Mouse (Mus musculus) inflammation-experienced regulatory T-cells, adult 6 months (primary cell): ENCODE results near the gene Tpk1. TPM values are rescaled to one million over a fixed set of nuclear protein-coding genes. Genes with fewer than 3 reads are reported as not detected.
"Not testable (repeated sequence)": the region's sequence is repeated elsewhere in the genome, so short reads cannot be mapped to it uniquely, and the experiment has no call there.

Source experiments
- ATAC-seq: one replicate; pipeline ENCODE4 v1.8.0; 2017
- polyA plus RNA-seq, 3 experiments: library from polyadenylated mRNA; unstranded; fragments of 100-300 nt; shearing (Covaris generic); gene quantifications; one replicate each; pipeline ENCODE4 v1.2.1; 2017

Tpk1 gene
- polyA plus RNA-seq, 3 experiments from 2014 or later, result 10.4 to 19.5 (median 11.5) TPM

DNA sequence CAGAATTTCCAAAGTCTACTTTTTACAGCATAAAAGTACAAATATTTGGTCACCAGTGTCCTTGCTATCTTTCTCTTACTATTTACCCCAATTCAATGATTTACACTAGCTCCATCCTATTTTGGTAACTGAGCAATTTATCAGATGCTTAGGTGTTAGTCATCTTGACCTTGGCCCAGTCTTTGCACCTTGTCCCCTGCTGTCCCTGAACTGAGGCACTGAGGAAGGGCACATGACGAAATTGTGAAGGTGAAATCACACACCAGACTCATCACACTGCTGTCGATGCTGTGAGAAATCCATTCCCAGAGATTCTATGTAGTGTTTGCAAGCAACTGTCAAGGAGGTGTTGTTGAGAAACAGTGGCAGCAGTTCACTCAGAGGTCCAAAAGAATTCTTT lies 145.9 kb downstream of the Tpk1 start:
- ATAC-seq, result no peak

DNA sequence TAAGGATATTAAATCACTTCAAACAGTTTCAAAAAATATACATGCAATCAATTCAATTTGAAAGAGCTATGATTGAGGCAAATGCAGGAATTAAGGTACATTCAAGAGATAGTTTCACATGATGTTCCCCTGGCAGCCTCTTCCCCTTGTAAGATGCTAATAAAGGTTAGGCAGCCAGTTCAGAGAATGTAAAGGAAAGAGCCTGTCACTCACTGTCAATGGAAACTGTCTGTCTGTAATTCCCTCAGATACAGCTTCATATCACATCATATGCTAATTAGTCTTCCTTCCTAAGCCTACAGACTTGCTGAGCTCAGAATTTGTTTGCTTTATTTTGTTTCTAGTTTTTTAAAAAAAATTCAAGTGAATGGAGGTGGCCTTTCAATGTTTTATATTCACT lies 147.7 kb downstream of the Tpk1 start:
- peak; percentile 43 for ATAC-seq

DNA sequence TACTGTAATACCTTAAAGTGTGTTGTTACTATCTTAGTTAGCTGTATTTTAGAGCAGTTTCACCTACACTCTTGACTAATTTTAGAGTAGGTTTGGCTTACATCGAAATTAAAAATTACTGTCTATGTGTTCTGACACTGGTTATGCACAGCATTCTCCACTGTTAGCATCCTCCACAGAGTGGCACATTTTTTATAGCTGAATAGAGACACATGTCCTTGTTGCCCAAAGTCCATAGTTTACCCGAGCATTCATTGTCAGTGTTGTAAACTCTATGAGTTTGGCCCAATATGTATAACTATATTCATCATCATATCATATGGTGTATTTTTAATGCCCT lies 148.8 kb downstream of the Tpk1 start:
- no peak for ATAC-seq

DNA sequence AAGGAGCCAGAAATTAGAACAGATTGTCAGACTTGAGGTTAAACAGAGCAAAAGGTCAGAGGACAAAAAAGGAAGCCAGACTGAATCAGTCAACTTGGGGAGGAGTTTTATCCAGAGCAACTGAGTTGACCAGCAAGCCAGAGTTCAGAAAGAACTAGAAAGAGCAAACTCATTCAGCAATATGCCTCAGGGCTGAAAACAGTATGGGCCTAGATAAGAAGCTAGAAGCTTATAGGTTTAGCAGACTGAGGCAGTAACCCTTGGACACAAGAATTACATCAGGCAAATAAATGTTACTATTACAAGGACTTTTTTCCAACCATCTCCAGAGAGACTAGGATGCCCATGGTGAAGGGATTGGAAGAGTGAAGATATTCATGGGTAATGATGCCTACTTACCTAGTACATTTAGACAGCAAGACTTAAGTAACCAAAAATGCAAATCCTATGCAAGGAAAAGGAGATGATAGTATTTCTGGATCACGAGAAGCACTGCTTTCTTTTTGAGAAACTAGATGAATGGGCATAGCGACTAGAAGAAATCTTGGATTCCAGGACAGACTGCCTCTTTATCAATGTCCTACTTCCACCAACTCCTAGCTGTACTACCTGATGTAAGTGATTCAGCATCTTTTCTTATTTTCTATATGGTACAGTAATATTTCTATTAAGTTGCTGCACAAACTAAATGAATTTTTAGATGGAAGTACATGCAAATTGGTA lies 149.3 kb downstream of the Tpk1 start:
- no peak for ATAC-seq

DNA sequence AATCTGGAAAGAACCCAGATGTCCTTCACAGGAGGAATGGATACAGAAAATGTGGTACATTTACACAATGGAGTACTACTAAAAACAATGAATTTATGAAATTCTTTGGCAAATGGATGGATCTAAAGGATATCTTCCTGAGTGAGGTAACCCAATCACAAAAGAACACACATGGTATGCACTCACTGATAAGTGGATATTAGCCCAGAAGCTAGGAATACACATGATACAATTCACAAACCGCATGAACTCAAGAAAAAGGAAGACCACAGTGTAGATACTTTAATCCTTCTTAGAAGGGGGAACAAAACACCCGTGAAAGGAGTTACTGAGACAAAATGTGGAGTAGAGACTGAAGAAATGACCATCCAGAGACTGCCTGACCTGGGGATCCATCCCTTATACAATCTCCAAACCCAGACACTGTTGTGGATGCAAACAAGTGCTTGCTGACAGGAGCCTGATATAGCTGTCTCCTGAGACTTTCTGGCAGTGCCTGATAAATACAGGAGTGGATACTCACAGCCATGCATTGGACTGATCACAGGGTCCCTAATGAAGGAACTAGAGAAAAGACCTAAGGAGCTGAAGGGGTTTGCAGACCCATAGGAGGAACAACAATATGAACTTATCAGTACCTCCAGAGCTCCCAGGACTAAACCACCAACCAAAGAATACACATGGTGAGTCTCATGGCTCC lies 159.2 kb downstream of the Tpk1 start:
- not testable (repeated sequence) for ATAC-seq

DNA sequence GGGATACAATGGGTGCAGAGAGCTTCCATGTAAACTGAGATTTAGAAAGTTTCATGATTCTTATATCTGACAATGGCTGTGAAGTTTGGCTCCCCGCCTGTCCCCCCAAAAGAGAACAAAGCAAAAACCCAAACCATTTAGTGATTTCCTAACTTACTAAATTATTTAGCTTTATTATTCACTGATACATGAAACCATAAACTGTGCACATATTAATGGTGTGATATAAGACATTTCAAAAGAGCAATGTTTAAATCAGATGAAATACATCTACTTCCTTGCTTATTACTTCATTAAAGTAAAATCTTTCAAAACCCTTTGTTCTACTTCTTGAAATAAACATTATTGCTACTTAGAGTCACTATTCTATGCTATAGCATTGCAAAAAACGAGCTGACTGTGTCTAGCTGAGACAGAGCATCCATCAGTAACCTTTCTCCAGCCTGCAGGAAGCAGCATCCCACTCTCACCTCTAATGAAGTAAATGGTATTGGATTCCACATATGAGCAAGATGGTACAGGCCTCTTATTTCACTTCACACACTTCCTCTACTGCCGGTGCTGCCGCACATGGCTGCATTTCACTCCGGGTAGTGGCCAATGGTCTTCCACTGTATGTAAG lies 161.4 kb downstream of the Tpk1 start:
- no peak for ATAC-seq

DNA sequence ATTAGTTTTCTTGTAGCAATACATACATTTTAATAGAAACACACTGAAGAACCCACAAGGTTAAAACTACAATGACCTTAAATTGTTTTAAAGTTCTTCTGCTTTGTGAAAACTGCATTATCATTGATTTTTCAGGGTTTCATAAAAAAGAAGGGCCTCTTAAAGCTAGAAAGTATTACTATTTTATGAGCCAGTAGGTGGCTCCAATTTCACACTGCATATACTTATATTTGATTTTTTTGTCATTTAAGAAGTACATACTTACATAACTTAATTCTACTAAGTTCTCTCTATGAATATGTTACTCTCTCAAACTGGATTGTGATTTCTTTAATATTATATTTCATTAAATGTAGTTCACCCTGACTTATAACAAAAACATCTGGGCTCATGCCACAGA lies 173.7 kb downstream of the Tpk1 start:
- ATAC-seq, result no peak

DNA sequence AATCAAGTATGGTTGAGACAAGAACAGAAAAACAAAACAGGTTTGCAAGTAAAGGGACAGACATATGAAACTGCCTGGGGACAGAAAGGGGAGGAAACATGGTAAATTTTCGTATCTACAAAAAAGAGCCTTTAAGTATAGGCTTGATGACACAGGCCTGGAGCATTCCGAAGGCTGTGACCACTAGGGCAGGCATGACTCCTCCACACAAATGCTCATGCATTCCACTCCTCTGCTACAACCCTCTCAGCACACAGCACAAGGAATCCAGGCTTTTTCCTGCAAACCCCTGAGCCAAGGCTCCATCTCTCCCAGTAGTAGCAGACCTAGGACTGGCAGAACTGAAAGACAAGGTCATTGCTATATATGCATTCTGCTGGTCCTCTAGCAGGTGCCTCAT lies 179.4 kb downstream of the Tpk1 start:
- no peak for ATAC-seq

DNA sequence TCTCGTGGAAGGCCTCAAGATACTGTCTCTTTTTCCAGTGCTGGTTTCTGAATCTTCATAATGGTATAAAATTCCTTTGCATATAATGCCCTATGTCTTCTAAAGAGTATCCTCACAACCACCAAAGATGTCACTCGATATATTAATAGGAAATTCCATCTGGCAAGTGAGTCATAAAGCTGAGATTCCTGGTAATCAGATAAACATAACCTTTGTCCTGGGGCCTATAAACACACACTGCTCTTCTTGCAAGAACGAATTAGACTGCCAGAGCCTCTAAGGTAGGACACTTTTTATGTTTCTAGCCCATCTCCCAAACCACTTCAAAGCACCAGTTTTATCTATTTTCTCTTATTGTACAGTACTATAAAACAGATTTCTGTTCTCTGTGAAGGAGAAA lies 185.4 kb downstream of the Tpk1 start:
- ATAC-seq, result no peak

DNA sequence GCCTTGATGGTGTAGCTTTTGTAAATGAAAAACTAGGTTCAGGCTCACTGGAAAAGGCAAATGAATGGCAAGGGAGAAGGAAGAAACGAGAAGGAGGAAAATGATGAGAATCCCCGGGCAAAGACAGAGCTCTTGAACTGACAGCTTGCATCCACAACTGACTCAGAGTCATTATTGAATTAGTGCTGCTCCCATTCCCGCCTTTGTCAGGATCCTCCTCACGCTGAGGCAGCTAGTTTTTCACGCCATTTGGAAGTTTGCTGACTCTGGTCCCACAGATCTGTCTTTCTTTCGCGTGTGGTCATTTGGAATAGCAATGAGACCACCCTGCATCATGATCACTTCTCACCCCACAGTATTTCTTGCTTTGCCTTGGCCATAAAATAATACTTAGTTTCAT lies 187.3 kb downstream of the Tpk1 start:
- no peak for ATAC-seq

DNA sequence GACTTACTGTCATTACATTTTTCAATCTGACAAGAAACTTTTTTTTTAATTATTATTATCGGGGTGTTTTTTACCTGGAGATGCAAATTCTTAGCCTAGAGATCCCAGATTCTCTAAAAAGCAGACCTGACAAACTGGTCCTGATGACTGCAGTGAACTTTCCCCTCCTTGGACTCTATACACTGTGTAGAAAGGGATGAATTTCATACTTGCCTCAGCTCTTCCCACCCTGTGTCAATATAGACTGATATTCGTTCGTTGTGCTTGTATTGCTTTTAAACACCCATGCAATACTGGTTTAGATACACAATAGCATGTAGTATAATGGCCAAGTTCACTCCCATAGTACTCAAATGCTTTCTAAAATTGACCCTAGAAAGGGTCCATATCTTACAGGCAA lies 189.7 kb downstream of the Tpk1 start:
- ATAC-seq, result no peak

DNA sequence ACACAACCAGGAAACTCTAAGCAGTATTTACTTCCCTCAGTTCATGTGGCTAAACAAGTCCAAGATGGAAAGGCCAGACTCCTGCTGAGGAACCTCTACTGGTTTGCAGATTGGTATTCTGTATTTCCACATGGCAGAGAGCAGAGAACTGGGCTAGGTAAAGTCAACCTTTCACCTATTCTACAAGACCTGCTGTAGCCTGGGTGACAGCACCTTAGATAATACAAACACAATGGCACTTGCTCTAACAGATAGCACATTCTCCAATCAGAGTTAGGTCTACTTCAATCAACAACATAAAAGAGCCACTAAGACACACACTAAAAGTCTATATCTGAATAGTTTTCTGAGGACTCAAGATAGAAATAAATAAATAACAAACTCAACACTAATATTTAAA lies 190.2 kb downstream of the Tpk1 start:
- no peak for ATAC-seq

DNA sequence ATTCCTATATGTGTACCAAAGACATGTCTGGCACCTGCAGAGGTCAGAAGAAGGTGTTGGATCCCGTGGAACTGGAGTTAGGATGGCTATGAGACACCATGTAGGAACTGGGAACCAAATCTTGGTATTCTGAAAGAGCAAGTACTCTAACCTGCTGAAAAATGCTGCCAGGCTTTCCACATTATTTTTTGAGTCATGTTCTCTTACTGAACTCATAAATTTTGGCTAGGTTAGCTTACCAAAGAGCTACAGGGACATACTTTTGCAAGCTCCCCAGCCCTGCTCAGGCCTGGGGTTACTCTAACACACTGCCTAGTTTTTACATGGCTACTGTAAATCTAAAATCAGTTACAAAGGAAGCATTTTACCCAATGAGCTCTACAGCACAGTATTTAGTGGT lies 194.5 kb downstream of the Tpk1 start:
- ATAC-seq, result no peak

DNA sequence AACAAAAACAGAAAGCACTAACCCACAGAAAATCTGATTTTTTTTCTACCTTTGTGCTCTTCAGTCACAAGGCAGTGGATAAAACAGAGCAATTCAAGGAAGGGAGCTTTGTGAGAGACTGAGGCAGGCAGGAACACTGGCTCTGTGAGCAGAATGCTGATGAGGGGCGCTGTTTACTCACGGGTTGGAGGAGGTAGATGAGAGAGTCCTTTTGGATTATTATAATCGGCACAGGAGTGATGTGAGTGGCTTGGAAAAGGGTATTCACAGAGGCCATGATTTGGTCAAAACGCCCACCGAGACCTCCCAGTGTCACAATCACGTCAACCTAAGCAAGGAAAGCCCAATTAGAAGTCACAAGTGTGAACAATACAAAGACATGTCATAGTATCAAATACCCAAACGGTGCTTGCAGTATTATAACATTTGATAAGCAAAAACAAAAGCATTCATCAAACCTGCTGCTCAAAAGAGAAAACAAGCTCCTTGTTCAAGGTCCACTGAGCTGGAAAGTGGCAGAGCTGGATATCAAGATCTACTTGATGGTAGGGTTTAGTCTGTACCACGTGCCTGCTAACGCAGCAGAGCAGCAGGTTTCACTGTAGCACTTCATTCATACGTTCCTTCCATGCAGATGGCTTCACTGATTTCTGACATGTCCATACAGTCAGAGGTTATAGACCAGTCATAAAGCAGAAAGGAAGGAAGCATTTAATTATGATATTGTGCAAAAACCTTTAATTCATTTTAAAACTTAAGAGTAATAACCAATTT lies 197.1 kb downstream of the Tpk1 start:
- no peak for ATAC-seq

DNA sequence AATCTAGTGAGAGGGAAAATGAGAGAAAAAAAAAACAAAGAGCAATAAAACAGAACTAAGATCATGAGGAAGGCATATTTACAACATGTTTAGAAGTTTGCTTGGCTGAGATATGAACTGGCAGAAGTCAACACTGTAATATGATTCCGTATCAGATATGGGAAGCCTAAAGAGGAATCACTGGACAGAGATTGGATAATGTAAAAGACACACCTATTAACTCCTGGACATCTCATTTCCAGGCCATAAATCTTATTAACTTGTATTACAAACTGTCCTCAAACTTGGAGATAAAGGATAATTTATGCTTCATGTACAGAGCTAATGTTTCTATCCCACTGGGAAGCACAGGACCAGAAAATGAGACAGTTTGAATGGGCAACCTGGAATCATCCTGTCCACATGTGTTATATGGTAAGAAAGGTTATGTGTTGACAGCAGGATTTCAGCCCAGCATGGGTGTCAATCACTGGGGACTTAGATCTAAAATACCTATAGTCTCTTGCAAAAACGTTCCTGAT lies 203.2 kb downstream of the Tpk1 start:
- ATAC-seq, result no peak

DNA sequence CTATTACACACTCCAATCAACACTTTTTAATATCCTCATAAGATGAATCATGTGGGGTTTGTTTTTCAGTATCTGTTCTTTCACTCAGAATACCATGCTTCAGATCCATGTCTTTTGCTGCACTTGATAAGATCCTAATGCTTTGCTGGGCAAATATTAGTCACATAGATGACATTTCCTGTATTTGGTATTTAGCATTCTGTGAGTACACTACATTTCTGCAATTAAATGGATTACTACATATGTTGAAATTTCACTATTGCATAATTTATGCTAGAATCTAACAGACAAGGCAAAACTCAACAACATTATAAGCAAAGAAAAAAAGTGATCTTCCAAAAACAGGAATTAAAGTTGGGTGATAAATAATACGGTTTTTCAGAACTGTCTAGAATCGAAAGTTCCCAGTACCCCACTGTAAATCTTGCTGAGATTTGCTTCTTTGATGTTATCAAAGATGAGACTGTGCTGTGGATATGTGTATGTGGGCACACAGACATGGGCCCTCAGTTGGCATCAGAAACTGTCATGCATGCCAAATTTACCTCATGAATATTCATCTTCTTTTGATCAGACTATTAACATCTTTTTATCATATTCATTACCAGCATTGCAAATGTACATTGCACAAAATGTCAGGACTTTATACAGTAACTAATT lies 203.8 kb downstream of the Tpk1 start:
- ATAC-seq, result no peak

DNA sequence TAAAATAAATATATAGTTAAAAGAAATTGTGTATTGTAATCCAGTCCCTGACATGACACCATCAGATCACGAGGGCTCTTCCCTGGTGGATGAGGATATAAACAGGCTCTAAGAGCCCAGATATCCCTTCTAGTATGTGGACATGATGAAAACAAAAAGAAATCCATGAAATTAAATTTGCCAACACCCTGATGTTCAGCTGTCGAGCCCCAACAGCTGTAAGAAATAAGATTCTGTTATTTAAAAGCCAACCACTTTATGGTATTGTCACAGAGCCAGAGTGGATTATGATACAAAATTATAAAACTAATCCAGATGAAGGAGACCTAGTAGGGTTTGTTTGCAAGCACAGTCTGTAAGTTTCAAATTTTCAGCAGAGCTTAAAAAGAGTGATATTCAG lies 207.0 kb downstream of the Tpk1 start:
- ATAC-seq, result no peak

DNA sequence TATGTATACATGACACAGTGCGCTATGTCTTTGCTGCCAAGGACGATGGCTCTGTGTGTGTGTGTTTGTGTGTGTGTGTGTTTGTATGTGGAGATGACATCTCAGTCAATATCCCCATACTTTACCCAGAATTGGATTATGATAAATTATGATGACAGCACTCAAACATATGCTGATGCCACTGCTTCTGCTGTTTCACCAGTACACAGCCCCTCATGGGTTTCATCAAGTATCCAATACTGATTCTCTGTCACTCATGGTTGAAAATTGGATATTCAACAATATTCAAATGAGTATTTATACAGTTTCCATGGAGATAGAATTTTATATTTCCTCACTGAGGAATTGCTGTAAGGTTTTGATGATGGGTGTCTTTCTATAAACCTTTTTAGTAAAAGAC lies 208.1 kb downstream of the Tpk1 start:
- no peak for ATAC-seq

DNA sequence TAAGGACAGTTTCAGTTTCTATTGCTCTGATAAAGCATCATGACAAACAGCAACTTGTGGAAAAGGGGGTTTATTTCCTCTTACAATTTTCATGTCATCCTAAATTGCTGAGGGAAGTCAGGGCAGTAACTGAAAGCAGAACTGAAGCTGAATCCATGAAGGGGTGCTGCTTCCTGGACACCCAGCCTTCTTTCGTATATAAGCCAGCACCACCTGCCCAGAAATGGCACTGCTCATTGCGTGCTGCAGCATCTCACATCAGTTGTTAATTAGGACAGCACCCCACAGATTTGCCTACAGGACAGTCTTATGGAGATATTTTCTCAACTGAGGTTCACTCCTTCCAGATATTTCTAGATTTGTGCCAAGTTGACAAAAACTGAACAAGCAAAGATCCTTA lies 216.6 kb downstream of the Tpk1 start:
- no peak for ATAC-seq

DNA sequence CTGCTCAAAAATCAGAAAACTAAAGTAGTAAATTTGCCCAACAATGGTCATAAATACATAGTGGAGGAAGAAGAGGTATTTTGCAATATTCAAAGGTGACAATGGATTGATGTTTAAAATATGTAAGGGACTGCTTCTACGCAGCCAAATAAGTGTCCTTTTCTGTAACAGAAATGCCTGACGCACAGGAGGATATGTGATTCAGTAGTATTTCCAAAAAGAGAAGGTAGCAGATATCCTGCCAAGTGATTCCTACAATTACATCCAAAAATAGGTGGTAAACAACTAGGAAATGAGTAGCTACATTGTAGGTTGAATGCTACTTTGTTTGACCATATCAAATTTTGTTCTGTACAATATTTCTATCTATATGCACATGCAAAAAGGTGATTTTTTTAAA lies 220.2 kb downstream of the Tpk1 start:
- ATAC-seq, result no peak

DNA sequence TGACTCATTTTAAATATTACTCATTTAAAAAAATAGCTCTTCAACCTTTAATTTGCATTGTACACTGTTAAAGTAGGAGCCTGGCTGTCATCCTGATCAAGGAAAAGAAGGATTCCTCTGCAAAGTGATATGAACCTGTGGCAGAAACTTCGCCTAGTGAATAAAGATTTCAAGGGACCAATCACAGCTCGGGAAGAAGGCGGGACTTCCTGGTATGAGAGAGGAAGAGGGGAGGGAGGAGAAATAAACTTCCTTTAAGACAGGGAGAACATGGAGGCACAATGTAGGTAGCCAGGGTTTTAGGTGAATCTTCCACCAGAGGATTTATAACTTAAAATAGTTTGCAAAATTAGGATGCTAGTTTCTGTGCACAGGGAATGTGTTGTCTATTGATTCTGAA lies 223.9 kb downstream of the Tpk1 start:
- no peak for ATAC-seq

DNA sequence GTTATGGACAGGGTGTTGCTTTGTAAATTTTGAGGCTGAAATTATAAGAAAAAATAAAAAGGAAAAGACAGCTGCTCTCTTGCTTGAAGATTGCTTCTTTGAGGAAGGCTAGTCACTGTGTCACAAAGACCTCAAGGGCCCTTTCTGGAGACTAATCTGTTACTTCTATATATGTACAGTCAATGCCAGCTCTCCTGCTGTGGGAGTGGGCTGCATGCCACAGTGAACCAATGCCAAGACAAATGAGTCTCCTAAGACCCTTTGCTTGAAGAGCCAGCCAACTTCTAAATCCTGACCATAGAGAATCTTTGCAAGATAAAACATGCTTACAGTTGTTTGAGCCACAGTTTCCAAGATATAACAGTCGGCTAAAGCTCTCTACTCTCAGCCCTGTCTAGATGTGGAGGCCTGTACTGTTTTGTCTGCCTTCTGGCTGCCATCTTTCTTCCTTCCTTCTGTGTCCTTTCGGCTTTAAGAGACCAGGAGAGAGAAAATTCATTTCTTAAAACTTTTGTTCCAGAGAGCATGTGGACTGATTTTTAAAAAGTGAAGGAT lies 230.0 kb downstream of the Tpk1 start:
- ATAC-seq, result no peak
